Mouse (Mus musculus) c-Kit-negative CD71-positive TER-119-positive erythroid progenitor cells, embryonic 14.5 days (primary cell): ENCODE measurements around the gene Zfp931.
"Not testable (repeated sequence)": the region's sequence is repeated elsewhere in the genome, so short reads cannot be mapped to it uniquely, and the experiment has no call there.

ENCODE experiments used
- DNase-seq: peaks from one replicate; pipeline ENCODE4 v3.0.0-alpha.2; 2013; ENCODE audit warnings: low read depth, low spot score

Zfp931 gene

DNA sequence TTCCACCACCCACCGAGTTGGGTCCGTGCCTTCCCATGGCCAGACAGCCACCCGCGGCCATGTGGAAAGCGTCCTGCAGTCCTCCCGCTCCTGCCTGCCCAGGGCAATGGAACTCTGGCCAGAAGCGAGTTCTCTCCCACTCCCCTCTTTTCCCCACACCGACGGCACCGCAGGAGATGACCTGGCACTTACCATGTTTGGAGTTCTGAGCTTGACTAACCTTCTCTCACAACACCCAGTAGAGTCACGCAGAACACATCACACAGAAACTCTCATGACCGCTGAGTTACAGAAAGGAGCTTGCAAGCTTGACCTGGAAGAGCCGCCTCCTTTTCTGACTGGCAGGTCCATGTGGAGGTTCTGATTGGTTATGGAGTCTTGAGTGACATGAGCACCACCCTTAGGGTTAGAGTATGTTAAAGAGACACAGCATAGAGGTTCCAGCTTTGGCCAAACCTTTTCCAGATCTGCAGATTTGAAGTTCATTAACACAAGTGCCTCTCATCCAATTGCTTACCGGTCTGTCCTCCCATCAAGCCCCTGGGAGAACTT lies at the start of gene Zfp931:
Gene Zfp931 (minus strand): TSS at position 311 of the 552 bp plus-strand sequence.
- not testable (repeated sequence) for DNase-seq

DNA sequence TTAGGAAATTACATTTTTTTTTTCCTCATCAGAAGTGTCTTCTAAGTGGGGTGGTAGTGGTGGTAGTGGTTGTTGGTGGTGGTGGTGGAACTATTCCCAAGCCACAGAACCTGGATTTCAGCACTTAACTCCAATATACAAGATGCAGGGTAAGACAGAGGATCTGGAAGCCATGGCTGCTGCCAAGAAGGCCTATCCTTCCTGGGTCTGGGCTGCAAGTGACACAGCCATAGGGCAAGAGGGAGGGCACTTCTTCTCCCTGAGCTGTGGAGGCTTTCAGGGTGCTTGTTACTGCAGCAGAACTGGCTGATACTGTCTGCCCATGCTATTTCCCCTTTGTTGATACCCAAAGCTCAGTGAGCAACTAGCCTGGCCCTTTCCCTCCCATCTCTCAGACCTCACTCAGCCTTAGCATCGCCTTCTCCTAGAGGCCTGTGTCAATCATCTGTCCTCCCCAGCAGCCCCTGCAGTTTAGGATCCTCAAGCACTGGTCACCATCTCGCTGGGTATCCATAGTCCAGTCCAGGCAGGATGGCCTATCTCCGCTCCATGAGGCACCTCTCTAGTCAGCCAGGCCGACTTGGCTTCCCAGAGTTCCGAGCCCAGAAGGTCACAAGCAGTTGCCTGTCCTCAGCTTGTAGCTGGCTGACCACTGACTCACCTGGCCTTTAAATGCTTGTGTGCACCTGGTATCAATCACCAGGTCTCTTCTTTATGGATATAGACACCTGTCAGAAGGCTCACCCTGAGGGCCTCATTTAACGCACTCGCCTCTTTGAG lies 48.0 kb upstream of the Zfp931 start:
- DNase-seq, result no peak

GRCm38 (mm10) chr2:178125427-178125826 lies 47.2 kb upstream of the Zfp931 start:
- DNase-seq, result no peak

DNA sequence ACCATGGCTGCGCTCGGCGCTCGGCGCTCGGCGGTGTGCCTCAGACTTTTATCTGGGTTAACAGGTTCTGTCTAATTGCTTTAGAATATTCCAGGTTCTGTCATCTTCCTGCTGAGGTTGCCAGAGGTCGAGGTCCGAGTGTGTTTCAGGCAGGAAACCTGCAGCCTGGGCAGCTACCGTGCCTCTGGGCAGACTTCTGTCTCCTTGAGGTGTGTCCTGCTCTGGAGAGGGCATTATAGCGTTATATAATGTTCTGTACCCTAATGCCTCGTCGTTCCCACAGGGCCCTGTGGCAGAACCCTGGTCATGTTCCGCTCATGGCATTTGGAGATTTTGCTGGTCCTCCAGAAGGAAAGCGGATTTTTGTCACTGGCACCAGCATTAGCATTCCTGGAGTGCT lies 45.2 kb upstream of the Zfp931 start:
- no peak for DNase-seq

- no peak for DNase-seq
Measured at GRCm38 (mm10) chr2:178121946-178122665, 43.8 kb upstream of the Zfp931 start.

DNA sequence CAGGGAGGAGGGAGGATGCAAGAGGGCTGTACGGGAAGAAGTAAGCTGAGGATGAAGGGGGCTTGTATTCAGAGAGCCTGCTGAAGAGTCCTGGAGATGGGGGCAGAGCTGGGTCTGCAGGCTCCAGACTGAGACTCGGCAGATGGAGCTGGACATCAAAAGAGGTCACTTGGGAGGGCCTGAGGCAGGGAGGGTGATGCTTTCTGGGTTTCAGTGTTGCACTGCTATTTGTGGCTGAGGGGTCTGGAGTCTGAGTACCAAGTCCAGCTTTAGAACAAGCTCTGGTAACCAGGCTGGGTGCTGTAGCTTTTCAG lies 43.1 kb upstream of the Zfp931 start:
- DNase-seq, result no peak

DNA sequence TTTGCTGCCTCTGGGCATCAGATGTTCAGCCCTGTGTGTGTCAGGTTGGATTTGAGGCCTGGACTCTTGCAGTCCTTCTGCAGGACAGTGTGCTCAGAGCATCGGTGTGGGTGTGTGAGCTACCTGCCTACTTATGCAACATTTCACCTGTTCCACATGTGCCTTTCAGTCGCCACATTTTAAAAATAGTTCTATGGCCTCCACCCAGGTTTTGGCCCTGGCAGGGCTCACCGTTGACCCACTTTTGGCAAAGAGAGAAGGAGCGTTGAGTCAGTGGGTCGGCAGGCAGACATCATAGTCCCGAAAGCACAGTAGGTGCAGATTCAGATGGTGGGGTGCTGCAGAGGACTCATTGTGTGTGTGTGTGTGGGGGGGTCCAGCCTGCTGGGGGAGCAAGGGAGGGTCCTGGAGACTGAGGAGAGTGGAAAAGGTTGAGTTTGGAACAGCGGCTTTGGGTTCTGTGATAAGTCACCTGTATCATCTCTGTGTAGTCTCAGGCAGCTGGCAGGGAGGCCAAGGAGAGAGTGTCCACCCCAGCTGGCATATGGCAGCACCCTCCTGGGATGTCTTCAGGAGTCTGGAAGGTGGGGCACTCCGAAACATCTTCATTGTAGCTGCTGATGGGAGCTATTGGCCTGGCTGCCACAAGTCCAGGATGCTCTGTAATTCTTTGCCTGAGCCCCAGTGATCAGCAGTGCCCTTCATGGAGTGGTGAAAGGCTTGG lies 42.5 kb upstream of the Zfp931 start:
- DNase-seq, result no peak

GRCm38 (mm10) chr2:178120356-178120645 lies 42.0 kb upstream of the Zfp931 start:
- DNase-seq, result no peak

GRCm38 (mm10) chr2:178119561-178120355 lies 41.5 kb upstream of the Zfp931 start:
- DNase-seq, result no peak

GRCm38 (mm10) chr2:178118801-178119560 lies 40.7 kb upstream of the Zfp931 start, which contains the start of gene Phactr3:
TSS of gene Phactr3 (plus strand) at chr2:178118975.
- DNase-seq, result no peak

DNA sequence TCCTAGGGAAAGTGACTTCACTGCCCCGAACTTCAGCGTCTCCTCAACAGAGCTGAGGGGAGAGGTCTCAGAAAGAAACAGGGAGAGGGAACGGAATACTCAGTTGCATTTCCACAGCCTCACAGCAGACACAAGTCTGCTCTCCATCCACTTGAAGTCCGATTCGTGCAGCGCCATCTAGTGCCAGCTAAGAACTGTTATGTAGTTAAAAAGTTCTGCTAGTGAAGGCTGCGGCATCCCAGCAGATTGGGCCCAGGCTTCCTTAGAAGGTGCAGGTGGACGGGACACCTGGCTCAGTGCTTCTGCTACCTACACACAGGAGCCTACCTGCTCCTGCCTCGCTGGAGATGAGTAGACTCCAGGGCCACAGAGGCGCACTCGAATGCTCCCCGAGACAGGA lies 39.7 kb upstream of the Zfp931 start:
- no peak for DNase-seq

DNA sequence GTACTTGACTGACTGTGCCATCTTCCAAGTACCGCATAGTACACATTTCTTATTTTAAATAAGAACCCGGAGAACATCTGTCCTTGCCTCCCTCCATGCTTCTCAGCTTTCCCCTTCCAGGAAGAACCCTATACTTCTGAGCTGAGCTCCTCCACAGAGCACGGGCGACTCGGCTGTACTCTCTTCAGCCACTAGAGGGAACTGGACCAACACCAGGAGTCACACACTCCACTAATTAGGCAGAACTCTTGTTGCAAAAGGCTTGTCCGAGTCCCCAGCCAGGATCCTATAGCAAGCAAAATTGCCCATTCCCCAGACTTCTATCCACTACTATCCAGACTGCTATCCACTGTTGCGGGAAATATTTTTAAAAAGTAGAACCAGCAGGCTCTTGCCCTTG lies 23.7 kb upstream of the Zfp931 start:
- DNase-seq, result no peak

GRCm38 (mm10) chr2:178098021-178098420 lies 19.7 kb upstream of the Zfp931 start:
- no peak for DNase-seq

DNA sequence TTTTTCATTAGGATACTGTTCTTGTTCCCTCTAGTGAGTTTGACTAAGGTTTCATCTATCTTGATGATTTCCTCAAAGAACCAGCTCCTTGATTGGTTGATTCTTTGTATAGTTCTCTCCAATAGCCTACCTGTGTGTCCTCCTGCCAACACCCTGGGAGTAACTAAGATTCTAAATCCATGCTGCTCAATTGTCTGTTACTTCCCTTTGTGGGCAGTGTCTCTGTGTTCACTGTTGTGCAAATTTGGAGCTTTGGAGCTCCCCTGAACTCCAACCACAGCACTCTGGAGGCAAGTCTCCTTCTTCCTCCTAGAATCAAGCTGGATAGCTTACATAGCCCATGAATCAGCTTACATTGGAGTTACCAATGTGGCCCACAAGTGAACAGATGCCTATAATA lies 11.3 kb upstream of the Zfp931 start:
- no peak for DNase-seq

DNA sequence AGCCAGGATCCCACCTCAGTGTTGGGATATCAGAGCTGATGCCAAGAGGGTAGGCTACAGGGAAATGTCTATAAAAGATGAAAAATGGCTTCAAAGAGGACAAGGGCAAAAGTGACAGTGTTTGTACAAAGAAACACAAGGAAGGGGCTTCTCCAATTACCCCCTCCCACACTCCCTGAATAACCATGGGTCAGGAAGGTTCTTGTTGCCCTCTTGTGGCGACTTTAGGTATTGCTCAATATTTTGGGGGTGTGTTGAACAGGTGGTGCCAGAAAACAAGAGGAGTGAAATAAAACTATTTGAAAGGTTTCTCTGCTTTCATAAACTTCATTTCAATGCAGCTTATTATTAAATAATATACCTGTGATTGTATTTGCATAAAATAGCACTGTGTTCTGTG lies 20.1 kb downstream of the Zfp931 start:
- peak; percentile 15 for DNase-seq

DNA sequence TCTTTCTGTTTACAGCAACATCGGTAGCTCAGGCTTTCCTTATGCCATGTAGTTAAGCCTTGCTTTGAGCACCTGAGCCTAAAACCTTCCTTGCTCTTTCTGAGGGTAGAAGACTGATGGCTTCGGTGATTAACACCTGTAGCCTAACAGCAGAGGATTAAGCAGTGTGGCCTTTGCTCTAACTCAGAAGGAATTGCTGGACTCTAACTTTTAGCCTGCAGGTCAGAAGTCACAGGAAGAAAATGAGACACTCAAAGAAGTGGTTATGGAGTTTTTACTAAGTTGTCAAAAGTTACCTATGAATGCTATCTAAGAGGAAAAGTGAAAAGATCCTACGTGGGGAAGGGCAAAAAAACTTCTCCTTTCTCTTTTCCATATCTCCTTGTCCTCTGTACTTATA lies 50.7 kb downstream of the Zfp931 start:
- not testable (repeated sequence) for DNase-seq

GRCm38 (mm10) chr2:178023861-178024260 lies 54.4 kb downstream of the Zfp931 start:
- not testable (repeated sequence) for DNase-seq

GRCm38 (mm10) chr2:178023011-178023611 lies 55.2 kb downstream of the Zfp931 start, which contains the start of gene Zfp971:
TSS of gene Zfp971 (plus strand) at chr2:178023284.
- not testable (repeated sequence) for DNase-seq

- DNase-seq, result not testable (repeated sequence)
Measured at GRCm38 (mm10) chr2:178020773-178021172, 57.5 kb downstream of the Zfp931 start.

GRCm38 (mm10) chr2:178019486-178019885 lies 58.8 kb downstream of the Zfp931 start:
- DNase-seq, result not testable (repeated sequence)
